Mouse (Mus musculus) heart, embryonic 14.5 days (tissue): Measurements from ENCODE around the gene Zfp3. TPM values are rescaled to one million over a fixed set of nuclear protein-coding genes. Genes with fewer than 3 reads are reported as not detected.
"Not testable (repeated sequence)": the region's sequence is repeated elsewhere in the genome, so short reads cannot be mapped to it uniquely, and the experiment has no call there.

Experiments used
- ATAC-seq: fragments of 200-750 bp; cut with Nextera tagmentation; 2 replicates; pipeline ENCODE4 v1.8.0; 2017; ENCODE audit warnings: low read depth, moderate TSS enrichment; ENCODE audit not compliant: insufficient number of reproducible peaks, insufficient read depth, low FRiP score
- H3K27ac ChIP-seq, 2 experiments: fragments of 200-500 bp in 1 of 2; fragments of 300-500 bp in 1 of 2; sonication (generic) in 1 of 2; replicated peaks in 1 of 2; 2 replicates each; pipeline ENCODE4 v1.5.1; 2012 to 2014; ENCODE audit warnings: low read depth in 2 of 2, low read length in 2 of 2, control low read depth in 1 of 2, mild to moderate bottlenecking in 1 of 2, mixed read lengths in 1 of 2; ENCODE audit not compliant: control insufficient read depth in 1 of 2, insufficient read depth in 1 of 2
- H3K27me3 ChIP-seq: fragments of 300-500 bp; sonication (generic); 2 replicates; pipeline ENCODE4 v1.6.1; 2014; ENCODE audit warnings: mild to moderate bottlenecking, low read length, control low read depth; ENCODE audit not compliant: control insufficient read depth, insufficient read depth
- H3K36me3 ChIP-seq: fragments of 300-500 bp; sonication (generic); 2 replicates; pipeline ENCODE4 v1.6.1; 2014; ENCODE audit warnings: mild to moderate bottlenecking, control low read depth, low read length, mixed read lengths; ENCODE audit not compliant: control insufficient read depth, insufficient read depth
- H3K4me1 ChIP-seq, 2 experiments: fragments of 200-500 bp in 1 of 2; fragments of 300-500 bp in 1 of 2; sonication (generic) in 1 of 2; 2 replicates each; pipeline ENCODE4 v1.6.1; 2012 to 2014; ENCODE audit warnings: low read length in 2 of 2, control low read depth in 1 of 2, mixed read lengths in 1 of 2; ENCODE audit not compliant: control insufficient read depth in 2 of 2, insufficient read depth in 2 of 2
- H3K4me2 ChIP-seq: fragments of 300-500 bp; sonication (generic); 2 replicates; pipeline ENCODE4 v1.6.1; 2014; ENCODE audit warnings: mild to moderate bottlenecking, low read length
- H3K4me3 ChIP-seq, 2 experiments: fragments of 200-500 bp in 1 of 2; fragments of 300-500 bp in 1 of 2; sonication (generic) in 1 of 2; 2 replicates each; pipeline ENCODE4 v1.5.1; 2012 to 2014; ENCODE audit warnings: low read length in 2 of 2, mild to moderate bottlenecking in 2 of 2, control low read depth in 1 of 2, low read depth in 1 of 2, moderate library complexity in 1 of 2; ENCODE audit not compliant: control insufficient read depth in 1 of 2, insufficient read depth in 1 of 2
- H3K9ac ChIP-seq: fragments of 300-500 bp; sonication (generic); 2 replicates; pipeline ENCODE4 v1.6.1; 2014; ENCODE audit warnings: mild to moderate bottlenecking, low read length
- H3K9me3 ChIP-seq: fragments of 300-500 bp; sonication (generic); 2 replicates; pipeline ENCODE4 v1.6.1; 2016; ENCODE audit warnings: low read length, control low read depth; ENCODE audit not compliant: control insufficient read depth
- WGBS: fragments of 180-500 bp; shearing (Covaris S2); extraction: QIAGEN DNeasy Blood & Tissue Kit; methylation state at CpG from one replicate; pipeline ENCODE4 v1.1.7; 2014; 5-methylcytosine and 5-hydroxymethylcytosine counted together
- polyA plus RNA-seq: library from polyadenylated mRNA; unstranded; fragments of >200 nt; fragmentation: Nextera tagmentation; extraction: Ambion mirVana; gene quantifications from 2 replicates; pipeline ENCODE4 v1.2.1, GENCODE M21; 2014

The Zfp3 gene
- polyA plus RNA-seq, 1 experiment from 2014 or later, result 9.3 TPM

DNA sequence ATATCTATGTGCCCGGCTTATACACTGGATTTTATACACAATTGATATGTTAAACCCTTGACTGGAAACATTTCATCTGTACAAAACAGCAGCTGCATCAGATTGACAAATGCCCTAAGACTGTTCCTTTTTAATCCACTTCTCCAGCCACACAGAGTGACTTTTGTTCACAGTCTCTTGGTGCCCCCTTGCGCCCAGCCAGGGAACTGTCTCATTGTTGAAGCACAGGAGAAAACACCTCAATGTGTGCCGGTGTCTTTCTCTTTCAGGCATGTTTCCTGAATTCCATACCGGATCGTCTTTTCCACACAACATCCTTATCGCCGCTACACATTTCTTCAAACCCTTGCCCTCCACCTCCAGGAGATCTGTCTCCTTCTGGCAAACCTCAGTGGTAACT is 8.4 kb upstream of the Zfp3 start:
- Histone ChIP-seq H3K27me3 (no peaks in the 10 kb centered on the region), H3K27ac (no peak overlapping the region), H3K9me3 (no peaks in the 10 kb centered on the region), H3K4me1 (no peaks in the 10 kb centered on the region; a peak in 1 of 4 replicates), H3K36me3 (no peaks in the 10 kb centered on the region), H3K4me3 (no peak overlapping the region), H3K4me2 (no peak overlapping the region), H3K9ac (peak overlapping the region; percentile 30; the same call in 1 of the 2 replicates)
- ATAC-seq, result no peak
- WGBS, result 8% methylated on average over 7 of the region's 7 CpGs

- ATAC-seq, H3K9ac ChIP-seq, H3K4me1 ChIP-seq, H3K4me3 ChIP-seq, H3K9me3 ChIP-seq, H3K27me3 ChIP-seq, H3K36me3 ChIP-seq, H3K4me2 ChIP-seq, H3K27ac ChIP-seq: not testable (repeated sequence)
- 71% methylated on average over 3 of the region's 3 CpGs for WGBS
Observed at GRCm38 (mm10) chr11:70760446-70760845, 3.6 kb upstream of the Zfp3 start.

DNA sequence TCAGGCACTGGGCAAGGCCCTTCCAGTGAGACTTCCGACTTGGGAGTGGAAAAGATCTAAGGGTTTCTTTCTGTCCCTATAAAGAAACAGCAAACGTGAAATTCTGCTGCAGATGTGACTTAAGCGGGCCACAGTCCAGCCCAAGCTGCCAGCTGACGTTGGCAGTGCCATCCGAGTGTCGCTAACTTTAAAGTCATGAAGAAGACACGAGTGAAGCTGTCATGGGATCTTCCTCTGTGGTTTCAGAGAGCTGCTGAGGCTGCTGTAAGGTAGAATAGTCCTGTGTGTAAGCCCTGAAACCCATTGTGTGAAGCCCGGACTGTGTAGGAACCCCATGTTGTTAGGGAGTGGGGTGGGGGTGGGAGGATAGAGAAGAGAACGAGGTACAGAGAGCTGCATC is 1.4 kb upstream of the Zfp3 start:
- H3K4me2 ChIP-seq, result no peak overlapping the region
- WGBS, result 81% methylated on average over 9 of the region's 9 CpGs
- ATAC-seq, result no peak

GRCm38 (mm10) chr11:70763582-70763935 is 450 bp upstream of the Zfp3 start:
- H3K36me3 ChIP-seq, result peaks cover 13% of the 10 kb centered on the region; the same call in 1 of the 2 replicates
- peak overlapping the region; percentile 60 to 71 for H3K4me3 ChIP-seq
- peaks cover 8 to 9% of the 10 kb centered on the region in 2 experiments; a peak in 3 of 4 replicates for H3K4me1 ChIP-seq
- peak overlapping the region; percentile 85 to 88; a peak in 3 of 4 replicates for H3K27ac ChIP-seq
- no peaks in the 10 kb centered on the region for H3K27me3 ChIP-seq
- no peaks in the 10 kb centered on the region for H3K9me3 ChIP-seq
- WGBS, result 31% methylated on average over 3 of the region's 3 CpGs
- ATAC-seq, result no peak
- H3K9ac ChIP-seq, result peak overlapping the region; percentile 81
- peak overlapping the region; percentile 79 for H3K4me2 ChIP-seq

More for the DNA sequence above, 1.4 kb upstream of the Zfp3 start:
- Histone ChIP-seq H3K9me3 (no peaks in the 10 kb centered on the region), H3K27me3 (no peaks in the 10 kb centered on the region), H3K4me3 (no peak overlapping the region), H3K27ac (no peak overlapping the region), H3K9ac (no peak overlapping the region), H3K36me3 (peaks cover 5% of the 10 kb centered on the region; the same call in 1 of the 2 replicates), H3K4me1 (peaks cover 8 to 9% of the 10 kb centered on the region in 2 experiments; a peak in 3 of 4 replicates)

DNA sequence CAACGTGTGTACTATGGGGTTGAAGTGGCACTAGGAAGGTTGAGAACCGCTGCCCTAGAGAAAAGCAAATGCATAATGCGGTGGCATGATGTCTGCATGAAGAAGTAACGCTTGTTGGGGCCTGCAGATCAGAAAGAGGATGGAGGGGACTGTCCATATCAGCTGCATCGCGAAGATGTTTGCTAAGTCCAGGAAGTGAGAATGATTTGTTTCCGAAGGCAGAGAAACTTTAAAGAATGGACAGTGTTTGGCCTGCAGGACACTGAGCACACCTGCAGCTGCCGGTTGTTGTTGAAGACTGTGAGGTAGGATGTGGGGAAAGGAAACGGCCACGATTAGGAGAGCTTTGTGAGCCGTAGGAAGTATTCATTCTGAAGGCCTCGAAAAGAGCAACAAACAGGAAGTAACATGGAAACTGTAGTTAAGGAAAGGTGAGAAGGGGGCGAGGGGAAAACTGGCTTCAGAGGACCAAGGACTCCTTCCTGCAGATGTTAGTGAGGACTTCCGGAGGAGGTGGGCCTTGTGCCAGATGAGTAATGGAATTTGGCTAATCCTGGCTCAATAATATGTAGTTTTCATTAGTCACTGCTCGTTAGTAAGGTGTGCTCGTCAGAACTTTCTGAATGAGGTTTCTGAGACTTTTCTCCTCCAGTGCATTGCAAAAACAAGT is 1.9 kb downstream of the Zfp3 start:
- peaks cover 15% of the 10 kb centered on the region for H3K36me3 ChIP-seq
- peaks cover 8 to 9% of the 10 kb centered on the region in 2 experiments; a peak in 3 of 4 replicates for H3K4me1 ChIP-seq
- ATAC-seq, result no peak
- no peaks in the 10 kb centered on the region for H3K9me3 ChIP-seq
- H3K4me3 ChIP-seq, result no peak overlapping the region
- H3K9ac ChIP-seq, result no peak overlapping the region
- WGBS, result 62% methylated on average over 16 of the region's 16 CpGs
- H3K27me3 ChIP-seq, result no peaks in the 10 kb centered on the region
- H3K4me2 ChIP-seq, result no peak overlapping the region
- H3K27ac ChIP-seq, result peak overlapping the region; percentile 11 to 85; a peak in 3 of 4 replicates

DNA sequence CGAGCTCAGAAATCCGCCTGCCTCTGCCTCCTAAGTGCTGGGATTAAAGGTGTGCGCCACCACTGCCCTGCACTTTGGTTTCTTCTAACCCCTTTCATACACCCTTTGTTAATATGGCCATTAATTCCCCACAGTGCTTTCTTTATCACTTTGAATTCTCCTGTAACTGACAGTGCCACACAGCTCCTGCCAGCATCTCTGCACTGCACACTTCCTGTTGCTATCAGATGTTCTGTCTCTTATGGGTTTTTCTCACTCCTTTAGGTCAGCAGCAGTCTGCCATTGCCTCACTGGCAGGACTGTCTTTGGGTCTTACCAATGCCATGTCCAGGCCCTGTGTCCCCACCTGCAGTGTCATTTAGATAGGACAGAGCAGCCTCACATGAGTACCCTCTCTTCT is 6.8 kb downstream of the Zfp3 start:
- Histone ChIP-seq H3K27me3 (no peaks in the 10 kb centered on the region), H3K9ac (no peak overlapping the region), H3K4me1 (peaks cover 2 to 3% of the 10 kb centered on the region in 2 experiments; a peak in 1 of 4 replicates), H3K36me3 (peaks cover 51% of the 10 kb centered on the region), H3K4me3 (no peak overlapping the region), H3K9me3 (no peaks in the 10 kb centered on the region), H3K27ac (no peak overlapping the region), H3K4me2 (no peak overlapping the region)
- WGBS, result 86% methylated on average over 3 of the region's 3 CpGs
- no peak for ATAC-seq

DNA sequence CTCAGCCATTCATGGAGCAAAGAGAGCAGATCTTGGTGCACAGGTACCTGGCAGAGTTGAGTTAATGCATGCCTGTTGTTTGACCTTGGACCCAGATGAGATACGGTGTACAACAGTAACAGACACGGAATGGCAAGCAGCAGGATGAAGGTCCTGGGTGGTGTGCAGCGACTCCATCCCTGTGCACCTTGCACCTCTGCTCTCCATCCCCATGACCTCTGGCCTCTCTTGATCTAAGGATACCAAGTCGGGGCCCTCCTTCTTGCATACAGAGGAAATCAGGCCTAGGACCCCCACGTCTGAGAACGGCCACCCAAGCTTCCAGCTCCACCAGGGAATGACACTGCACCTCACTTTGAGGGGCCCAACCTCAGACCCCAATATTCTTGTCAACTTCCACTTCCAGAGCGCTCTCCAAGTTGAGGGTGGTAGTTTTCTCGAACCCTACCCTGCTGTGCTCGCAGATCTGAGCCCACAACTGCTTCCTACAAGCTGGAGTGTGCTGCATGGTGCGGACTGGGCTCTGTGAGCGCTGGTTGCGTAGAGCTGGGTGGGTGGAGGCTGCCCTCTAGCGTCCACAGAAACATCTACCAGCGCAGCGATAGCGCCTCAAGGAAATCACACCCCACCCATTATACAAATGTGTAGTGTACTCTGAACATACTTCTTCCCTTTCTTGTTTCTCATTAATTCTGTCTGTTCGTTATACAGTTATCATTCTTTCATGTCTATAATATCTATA is 13.0 kb downstream of the Zfp3 start:
- H3K4me2 ChIP-seq, result peak overlapping the region; percentile 11; the same call in 1 of the 2 replicates
- no peak overlapping the region for H3K27ac ChIP-seq
- H3K4me1 ChIP-seq, result peaks cover 0 to 4% of the 10 kb centered on the region in 2 experiments; a peak in 1 of 4 replicates
- 25% methylated on average over 17 of the region's 17 CpGs for WGBS
- H3K27me3 ChIP-seq, result no peaks in the 10 kb centered on the region
- peak; percentile 66; the same call in 1 of the 2 replicates for ATAC-seq
- no peaks in the 10 kb centered on the region for H3K9me3 ChIP-seq
- peaks cover 25% of the 10 kb centered on the region for H3K36me3 ChIP-seq
- no peak overlapping the region for H3K9ac ChIP-seq
- H3K4me3 ChIP-seq, result no peak overlapping the region
